Mouse (Mus musculus) gastrocnemius, postnatal 4 days (tissue): ENCODE measurements at regions not wholly inside any gene's neighbourhood (a gene's known extent, or its start where the extent isn't known, plus 50 kb on each side); places are given as distances from the start of the nearest gene placed in this dataset.
"Not testable (repeated sequence)": the region's sequence is repeated elsewhere in the genome, so short reads cannot be mapped to it uniquely, and the experiment has no call there.

Experiments
- DNase-seq, 2 experiments: peaks; one replicate each; pipeline ENCODE4 v3.0.0; 2021 to 2022; ENCODE audit warnings: low spot score in 2 of 2, mixed read lengths in 2 of 2

- DNase-seq = no peak
These were observed 380.6 kb upstream of the Ngly1 start for GRCm38 (mm10) chr14:15868520-15868919.

- DNase-seq = no peak
These were observed 377.1 kb upstream of the Ngly1 start for GRCm38 (mm10) chr14:15872013-15872412.

- no peak for DNase-seq
These were observed 368.9 kb upstream of the Ngly1 start for GRCm38 (mm10) chr14:15880146-15880545.

- DNase-seq = peak in 1 of 2 experiments; percentile 10
These were observed 367.8 kb upstream of the Ngly1 start for GRCm38 (mm10) chr14:15881284-15881683.

GRCm38 (mm10) chr14:15884641-15885340 is 364.3 kb upstream of the Ngly1 start:
- no peak for DNase-seq

- no peak for DNase-seq
These were observed 352.0 kb upstream of the Ngly1 start for GRCm38 (mm10) chr14:15897098-15897497.

GRCm38 (mm10) chr14:15906429-15906828 is 342.7 kb upstream of the Ngly1 start:
- DNase-seq = not testable (repeated sequence)

- not testable (repeated sequence) for DNase-seq
These were observed 335.9 kb upstream of the Ngly1 start for GRCm38 (mm10) chr14:15913206-15913605.

- no peak for DNase-seq
These were observed 334.9 kb upstream of the Ngly1 start for GRCm38 (mm10) chr14:15914176-15914575.

GRCm38 (mm10) chr14:15924676-15925075 is 324.4 kb upstream of the Ngly1 start:
- DNase-seq = not testable (repeated sequence)

- no peak for DNase-seq
These were observed 314.4 kb upstream of the Ngly1 start for GRCm38 (mm10) chr14:15934729-15935128.

GRCm38 (mm10) chr14:15970321-15970720 is 278.8 kb upstream of the Ngly1 start:
- no peak for DNase-seq

- no peak for DNase-seq
These were observed 278.3 kb upstream of the Ngly1 start for GRCm38 (mm10) chr14:15970767-15971166.

GRCm38 (mm10) chr14:15971306-15971705 is 277.8 kb upstream of the Ngly1 start:
- DNase-seq = no peak

- no peak for DNase-seq
These were observed 271.7 kb upstream of the Ngly1 start for GRCm38 (mm10) chr14:15977366-15977765.

- DNase-seq = no peak
These were observed 270.8 kb upstream of the Ngly1 start for GRCm38 (mm10) chr14:15978329-15978728.

- no peak for DNase-seq
These were observed 243.7 kb upstream of the Ngly1 start for GRCm38 (mm10) chr14:16005409-16005808.

GRCm38 (mm10) chr14:16006968-16007367 is 242.1 kb upstream of the Ngly1 start:
- no peak for DNase-seq

GRCm38 (mm10) chr14:16009778-16010177 is 239.3 kb upstream of the Ngly1 start:
- no peak for DNase-seq

- no peak for DNase-seq
These were observed 225.2 kb upstream of the Ngly1 start for GRCm38 (mm10) chr14:16023853-16024252.

GRCm38 (mm10) chr14:16037771-16038170 is 211.3 kb upstream of the Ngly1 start:
- DNase-seq = no peak

GRCm38 (mm10) chr14:16038336-16038735 is 210.7 kb upstream of the Ngly1 start:
- no peak for DNase-seq

GRCm38 (mm10) chr14:16044466-16044865 is 204.6 kb upstream of the Ngly1 start:
- no peak for DNase-seq
